Mouse (Mus musculus) kidney, embryonic 16.5 days (tissue): ENCODE measurements around the gene D430019H16Rik. TPM values are rescaled to one million over a fixed set of nuclear protein-coding genes. Genes with fewer than 3 reads are reported as not detected.
A peak's percentile ranks its signal among the peaks of the same experiment; 100 is the strongest.

Experiments
- ATAC-seq: fragments of 200-750 bp; cut with Nextera tagmentation; 2 replicates; pipeline ENCODE4 v1.8.0; 2017; ENCODE audit warnings: moderate TSS enrichment; ENCODE audit not compliant: low FRiP score, low TSS enrichment
- H3K27ac ChIP-seq: fragments of 300-500 bp; sonication (generic); 2 replicates; pipeline ENCODE4 v1.5.1; 2014; ENCODE audit warnings: low read length
- H3K27me3 ChIP-seq: fragments of 300-500 bp; sonication (generic); 2 replicates; pipeline ENCODE4 v1.6.1; 2014; ENCODE audit warnings: low read length, control low read depth, mixed read lengths; ENCODE audit not compliant: insufficient read depth
- H3K36me3 ChIP-seq: fragments of 300-500 bp; sonication (generic); 2 replicates; pipeline ENCODE4 v1.6.1; 2014; ENCODE audit warnings: low read length, control low read depth, mixed read lengths; ENCODE audit not compliant: insufficient read depth
- H3K4me1 ChIP-seq: fragments of 300-500 bp; sonication (generic); 2 replicates; pipeline ENCODE4 v1.6.1; 2014; ENCODE audit warnings: low read length, control low read depth, mixed read lengths; ENCODE audit not compliant: insufficient read depth
- H3K4me2 ChIP-seq: fragments of 300-500 bp; sonication (generic); replicated peaks from 2 replicates; pipeline ENCODE4 v1.6.1; 2014; ENCODE audit warnings: low read depth, low read length
- H3K4me3 ChIP-seq: fragments of 300-500 bp; sonication (generic); 2 replicates; pipeline ENCODE4 v1.5.1; 2014; ENCODE audit warnings: mild to moderate bottlenecking, low read length
- H3K9ac ChIP-seq: fragments of 300-500 bp; sonication (generic); replicated peaks from 2 replicates; pipeline ENCODE4 v1.6.1; 2014; ENCODE audit warnings: low read length
- H3K9me3 ChIP-seq: fragments of 300-500 bp; sonication (generic); 2 replicates; pipeline ENCODE4 v1.6.1; 2016; ENCODE audit warnings: low read length, control low read depth
- WGBS: fragments of 180-500 bp; shearing (Covaris S2); extraction: QIAGEN DNeasy Blood & Tissue Kit; methylation state at CpG from one replicate; pipeline ENCODE4 v1.1.7; 2014; 5-methylcytosine and 5-hydroxymethylcytosine counted together
- polyA plus RNA-seq: library from polyadenylated mRNA; unstranded; fragments of >200 nt; fragmentation: Nextera tagmentation; extraction: Ambion mirVana; gene quantifications from 2 replicates; pipeline ENCODE4 v1.2.1, GENCODE M21; 2015

The D430019H16Rik gene
- polyA plus RNA-seq, 1 experiment from 2014 or later = 1.4 TPM

DNA sequence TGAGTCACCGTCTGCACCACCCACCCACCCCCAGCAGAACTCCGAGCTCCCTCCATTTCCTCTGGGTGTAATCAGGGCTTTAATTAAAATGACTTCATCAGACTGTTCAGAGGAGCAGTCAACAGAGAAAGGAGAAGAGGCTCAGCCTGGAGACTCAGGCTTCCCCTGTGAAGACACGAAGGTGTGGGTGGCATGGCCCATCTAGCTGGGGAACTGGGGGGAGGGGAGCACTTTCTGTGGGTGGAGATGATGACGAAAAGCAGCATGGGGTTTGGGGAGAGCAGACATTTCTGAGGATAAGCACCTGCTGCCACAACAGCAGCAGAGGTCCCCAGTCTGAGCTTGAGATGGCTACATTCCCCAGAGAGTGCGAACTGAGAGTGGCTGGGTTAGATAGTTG lies 10.1 kb upstream of the D430019H16Rik start:
- no peak for ATAC-seq
- no peak overlapping the region for H3K27ac ChIP-seq
- H3K27me3 ChIP-seq = no peaks in the 10 kb centered on the region
- no peaks in the 10 kb centered on the region for H3K4me1 ChIP-seq
- H3K4me2 ChIP-seq = no peak overlapping the region
- H3K36me3 ChIP-seq = no peaks in the 10 kb centered on the region
- WGBS = 50% methylated on average over 5 of the region's 5 CpGs
- no peak overlapping the region for H3K9ac ChIP-seq
- no peak overlapping the region for H3K4me3 ChIP-seq
- no peaks in the 10 kb centered on the region for H3K9me3 ChIP-seq

DNA sequence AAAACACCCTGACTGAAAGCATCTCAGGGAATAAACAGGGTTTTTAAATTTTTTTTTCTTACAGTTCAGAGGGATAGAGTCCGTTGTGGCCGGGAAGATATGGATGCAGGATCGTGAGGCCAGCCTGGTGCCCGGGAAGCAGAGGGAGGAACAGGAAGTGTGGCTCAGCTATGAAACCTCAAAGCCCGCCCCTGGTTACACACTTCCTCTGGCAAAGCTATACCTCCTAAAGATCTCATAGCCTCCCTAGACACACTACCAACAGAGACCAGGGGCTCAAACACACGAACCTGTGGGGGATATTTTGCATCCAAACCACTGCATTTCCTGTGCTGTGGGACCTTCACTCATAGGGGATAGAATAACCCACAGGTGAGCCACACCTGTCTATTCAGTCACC lies 7.9 kb upstream of the D430019H16Rik start:
- H3K4me2 ChIP-seq = no peak overlapping the region
- no peaks in the 10 kb centered on the region for H3K27me3 ChIP-seq
- no peak overlapping the region for H3K27ac ChIP-seq
- H3K4me1 ChIP-seq = no peaks in the 10 kb centered on the region
- no peaks in the 10 kb centered on the region for H3K9me3 ChIP-seq
- WGBS = 71% methylated on average over 6 of the region's 6 CpGs
- H3K36me3 ChIP-seq = no peaks in the 10 kb centered on the region
- no peak overlapping the region for H3K9ac ChIP-seq
- no peak overlapping the region for H3K4me3 ChIP-seq
- no peak for ATAC-seq

DNA sequence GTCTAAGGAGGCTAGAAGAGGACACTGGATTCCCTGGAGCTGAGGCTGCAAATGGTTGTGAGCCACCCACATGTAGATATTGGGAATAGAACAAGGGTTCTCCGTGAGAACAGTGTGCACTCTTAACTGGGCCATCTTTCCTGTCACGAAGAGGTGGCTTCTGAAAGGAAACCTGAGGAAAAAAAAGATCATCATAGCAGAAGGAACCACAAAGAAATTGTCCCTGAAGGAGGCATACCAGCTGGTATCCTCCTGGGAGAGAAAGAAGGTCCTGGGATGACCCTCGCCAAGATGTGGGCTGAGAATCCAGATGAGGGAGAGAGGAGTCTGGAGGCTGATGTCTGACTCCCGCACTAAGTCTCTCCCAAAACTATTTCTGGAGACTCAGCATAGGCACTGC lies 4.4 kb upstream of the D430019H16Rik start:
- Histone ChIP-seq H3K27ac (no peak overlapping the region), H3K36me3 (no peaks in the 10 kb centered on the region), H3K4me2 (no peak overlapping the region), H3K4me3 (no peak overlapping the region), H3K9me3 (no peaks in the 10 kb centered on the region), H3K9ac (no peak overlapping the region), H3K27me3 (no peaks in the 10 kb centered on the region), H3K4me1 (no peaks in the 10 kb centered on the region; the same call in 1 of the 2 replicates)
- 85% methylated on average over 4 of the region's 4 CpGs for WGBS
- ATAC-seq = no peak

DNA sequence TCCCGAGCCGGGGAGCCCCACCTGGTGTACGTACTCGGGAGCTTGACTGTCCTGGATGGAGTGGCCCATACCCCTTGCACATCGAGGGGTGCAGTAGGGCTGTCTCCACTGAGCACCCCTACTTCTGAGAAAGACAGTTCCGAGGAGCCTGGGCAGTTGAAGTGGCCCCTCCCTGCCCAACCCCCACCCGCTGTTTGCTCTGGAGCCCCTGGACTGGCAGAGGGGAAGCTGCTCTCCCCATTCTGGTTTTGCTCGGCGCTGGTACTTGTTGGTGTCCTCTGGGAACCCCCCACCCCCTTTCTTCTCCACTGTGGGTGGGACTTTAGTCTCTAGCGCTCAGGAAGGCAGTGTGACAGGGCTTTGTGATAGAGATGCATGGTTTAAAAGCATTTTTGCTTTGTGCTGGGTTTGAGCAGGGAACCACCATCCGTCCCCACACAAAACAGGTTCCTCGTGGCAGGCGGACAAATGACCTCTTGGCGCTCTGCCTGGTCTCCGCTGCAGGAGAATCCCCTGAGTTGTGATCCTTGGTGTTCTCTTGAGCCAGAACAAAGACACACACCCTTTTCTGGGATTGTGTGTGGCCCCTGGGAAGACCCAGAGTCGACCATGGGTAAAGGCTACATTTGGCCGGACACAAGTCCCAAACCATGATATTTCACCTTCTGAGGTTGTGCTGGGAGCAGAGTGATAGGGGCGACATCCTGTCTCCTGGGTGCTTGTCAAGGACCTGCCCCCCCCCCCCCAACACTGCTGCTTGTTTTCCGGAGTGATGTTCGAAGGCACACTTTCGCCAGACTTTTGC lies 804 bp downstream of the D430019H16Rik start:
- Histone ChIP-seq H3K27ac (no peak overlapping the region), H3K4me2 (peak overlapping the region; percentile 84), H3K4me1 (peaks cover 10% of the 10 kb centered on the region), H3K36me3 (no peaks in the 10 kb centered on the region), H3K4me3 (peak overlapping the region; percentile 54), H3K9me3 (no peaks in the 10 kb centered on the region), H3K9ac (peak overlapping the region; percentile 68), H3K27me3 (no peaks in the 10 kb centered on the region)
- ATAC-seq = peak; percentile 56
- WGBS = 2% methylated on average over 21 of the region's 21 CpGs

DNA sequence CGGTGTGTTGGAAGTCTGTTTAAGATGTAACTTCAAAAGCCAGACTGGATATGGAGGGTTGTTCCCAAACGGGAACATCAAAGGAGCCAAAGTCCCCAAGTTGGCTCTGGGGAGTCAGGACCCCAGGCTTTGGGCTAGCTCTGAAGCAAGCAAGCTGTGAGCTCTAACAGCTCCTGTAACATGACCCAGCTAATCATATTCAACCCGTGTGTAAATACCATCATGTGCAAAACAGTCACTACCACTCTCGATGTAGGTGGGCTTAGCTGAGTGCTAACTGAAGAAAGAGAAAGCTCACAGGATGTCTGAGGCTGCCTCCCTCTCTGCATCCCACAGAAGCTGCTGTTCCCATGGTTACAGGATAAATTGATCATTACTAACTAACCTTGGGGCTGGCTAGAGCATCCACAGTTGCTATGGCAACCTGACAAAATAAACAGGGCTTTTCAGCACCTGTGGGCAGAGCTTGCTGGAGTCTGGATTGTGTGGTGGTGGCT lies 1.5 kb downstream of the D430019H16Rik start:
- no peaks in the 10 kb centered on the region for H3K27me3 ChIP-seq
- H3K4me3 ChIP-seq = peak overlapping the region; percentile 54
- ATAC-seq = no peak
- no peaks in the 10 kb centered on the region for H3K36me3 ChIP-seq
- H3K4me1 ChIP-seq = peaks cover 10% of the 10 kb centered on the region
- peak overlapping the region; percentile 84 for H3K4me2 ChIP-seq
- H3K9ac ChIP-seq = peak overlapping the region; percentile 68
- WGBS = 1% methylated on average over 4 of the region's 4 CpGs
- no peak overlapping the region for H3K27ac ChIP-seq
- no peaks in the 10 kb centered on the region for H3K9me3 ChIP-seq

DNA sequence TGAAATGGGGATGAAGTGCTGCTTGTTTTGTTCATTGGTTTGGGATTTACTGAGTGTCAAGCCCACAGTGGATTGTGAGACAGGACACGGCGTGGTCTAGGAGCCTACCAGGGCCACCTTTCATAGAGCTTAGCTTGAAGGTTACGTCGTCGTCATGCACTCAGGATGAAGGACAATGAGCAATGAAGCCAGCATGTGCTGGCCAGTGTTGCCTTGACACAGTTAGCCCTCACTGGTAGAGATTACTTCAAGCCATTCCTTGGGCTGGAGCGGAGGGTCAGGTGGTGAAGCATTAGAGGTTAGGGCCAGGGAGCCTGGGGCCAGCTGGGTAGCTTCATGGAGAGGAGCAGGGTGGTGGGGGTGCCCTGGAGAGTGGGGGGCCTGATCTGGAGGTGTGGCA lies 5.1 kb downstream of the D430019H16Rik start:
- Histone ChIP-seq H3K9me3 (no peaks in the 10 kb centered on the region), H3K27me3 (no peaks in the 10 kb centered on the region), H3K36me3 (no peaks in the 10 kb centered on the region), H3K27ac (no peak overlapping the region), H3K4me2 (no peak overlapping the region), H3K9ac (no peak overlapping the region), H3K4me3 (no peak overlapping the region), H3K4me1 (peaks cover 10% of the 10 kb centered on the region; the same call in 1 of the 2 replicates)
- no peak for ATAC-seq
- 94% methylated on average over 6 of the region's 6 CpGs for WGBS

DNA sequence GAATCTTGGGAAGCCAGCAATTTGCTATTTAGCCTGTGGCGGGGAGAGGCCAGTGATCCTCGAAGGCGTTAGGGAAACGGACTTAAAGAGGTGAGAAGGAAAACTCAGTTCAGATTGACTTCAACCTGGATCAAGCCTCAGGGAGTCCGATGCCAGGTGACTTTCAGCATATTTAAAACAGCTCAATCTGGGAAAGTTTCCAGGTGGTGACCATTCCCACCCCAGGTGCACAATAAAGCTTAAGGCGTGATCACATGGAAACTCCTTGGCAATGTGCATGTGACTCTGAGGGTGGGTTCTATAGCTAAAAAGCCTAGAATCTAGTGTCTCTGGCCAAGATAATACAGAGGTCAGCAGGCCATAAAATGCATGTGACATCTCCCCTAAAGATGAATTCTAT lies 7.4 kb downstream of the D430019H16Rik start:
- Histone ChIP-seq H3K27me3 (no peaks in the 10 kb centered on the region), H3K4me3 (no peak overlapping the region), H3K4me2 (no peak overlapping the region), H3K27ac (no peak overlapping the region), H3K4me1 (no peaks in the 10 kb centered on the region), H3K36me3 (no peaks in the 10 kb centered on the region), H3K9ac (no peak overlapping the region), H3K9me3 (no peaks in the 10 kb centered on the region)
- 63% methylated on average over 6 of the region's 6 CpGs for WGBS
- ATAC-seq = no peak

DNA sequence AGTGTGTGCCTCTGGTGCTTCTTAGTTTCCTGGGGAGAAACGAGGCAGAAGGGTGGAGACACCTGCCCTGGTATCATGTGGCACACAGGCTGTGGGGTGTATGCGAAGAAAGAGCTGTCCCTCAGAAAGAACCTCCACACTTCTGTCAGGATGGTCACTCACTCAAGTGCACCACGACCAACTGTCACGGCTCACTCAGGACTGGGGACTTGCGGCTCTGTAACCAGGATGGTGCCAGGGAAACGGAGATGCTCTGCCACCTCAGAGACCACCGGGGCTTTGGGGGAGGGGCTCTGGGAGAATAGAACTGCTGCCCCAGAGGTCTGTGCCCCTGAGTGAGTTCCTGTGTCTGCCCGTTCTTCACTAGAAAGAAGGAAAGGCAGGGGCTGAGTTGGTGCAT lies 15.4 kb downstream of the D430019H16Rik start:
- 55% methylated on average over 8 of the region's 8 CpGs for WGBS
- no peak overlapping the region for H3K4me3 ChIP-seq
- no peaks in the 10 kb centered on the region for H3K27me3 ChIP-seq
- H3K4me1 ChIP-seq = peaks cover 28% of the 10 kb centered on the region
- H3K36me3 ChIP-seq = no peaks in the 10 kb centered on the region
- H3K27ac ChIP-seq = no peak overlapping the region
- no peak overlapping the region for H3K4me2 ChIP-seq
- H3K9ac ChIP-seq = no peak overlapping the region
- no peaks in the 10 kb centered on the region for H3K9me3 ChIP-seq
- peak; percentile 8; the same call in 1 of the 2 replicates for ATAC-seq

DNA sequence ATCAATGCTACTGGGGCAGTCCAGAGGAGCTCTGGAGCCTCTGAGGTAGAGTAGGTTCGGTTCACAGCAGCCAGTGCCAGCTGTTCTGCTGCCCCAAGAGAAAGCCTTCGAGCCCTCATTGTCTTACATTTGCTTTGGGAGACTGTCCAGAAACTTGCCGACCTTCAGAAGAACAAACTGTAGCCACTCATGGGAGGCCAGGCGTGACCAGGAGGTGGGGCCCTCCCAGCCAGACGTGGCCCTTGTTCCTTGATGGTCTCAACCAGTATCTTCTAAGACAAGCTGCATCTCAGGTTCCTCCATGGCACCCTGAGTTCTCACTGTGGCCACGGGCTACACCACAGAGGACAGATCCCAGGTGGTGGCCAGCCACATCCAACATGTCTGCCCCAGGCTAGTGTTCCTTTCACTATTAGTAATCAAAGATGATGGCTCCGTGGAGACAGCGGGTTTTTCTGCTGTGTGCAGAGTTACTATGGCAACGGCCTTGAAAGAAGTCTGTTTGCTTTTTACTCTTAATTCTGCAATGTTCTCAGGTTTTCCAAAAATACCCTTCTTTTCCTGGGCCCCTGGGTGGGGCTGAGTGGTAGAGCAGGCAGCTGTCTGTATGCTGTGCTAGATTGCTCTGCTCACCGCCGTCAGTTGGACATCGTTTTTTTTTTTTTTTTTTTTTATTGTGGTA lies 21.7 kb downstream of the D430019H16Rik start:
- WGBS = 49% methylated on average over 12 of the region's 12 CpGs
- Histone ChIP-seq H3K36me3 (no peaks in the 10 kb centered on the region), H3K9me3 (no peaks in the 10 kb centered on the region), H3K27me3 (no peaks in the 10 kb centered on the region), H3K4me3 (no peak overlapping the region), H3K9ac (no peak overlapping the region), H3K4me2 (no peak overlapping the region), H3K4me1 (no peaks in the 10 kb centered on the region), H3K27ac (no peak overlapping the region)
- ATAC-seq = peak; percentile 25; the same call in 1 of the 2 replicates

DNA sequence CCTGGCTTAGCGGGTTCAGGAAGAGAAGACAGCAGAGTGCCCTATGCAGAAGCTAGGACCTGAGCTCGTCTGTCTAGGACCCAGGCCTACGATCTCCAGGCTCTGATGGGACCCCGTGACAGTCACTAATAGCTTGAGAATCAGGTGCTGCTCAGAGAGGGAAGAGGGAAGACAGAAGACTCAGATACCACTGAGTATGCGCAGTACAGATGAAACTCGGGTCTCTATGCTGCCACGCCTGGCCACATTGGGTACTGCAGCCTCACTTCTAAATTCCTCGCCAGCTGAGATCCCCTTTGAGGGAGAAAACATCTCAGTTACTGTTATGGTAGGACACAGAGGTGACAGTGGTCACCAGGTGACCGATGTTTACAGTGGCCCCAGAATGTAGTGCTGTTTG lies 22.8 kb downstream of the D430019H16Rik start:
- no peak overlapping the region for H3K4me3 ChIP-seq
- H3K36me3 ChIP-seq = no peaks in the 10 kb centered on the region
- no peaks in the 10 kb centered on the region for H3K4me1 ChIP-seq
- no peak overlapping the region for H3K27ac ChIP-seq
- no peak overlapping the region for H3K9ac ChIP-seq
- 45% methylated on average over 9 of the region's 9 CpGs for WGBS
- H3K9me3 ChIP-seq = no peaks in the 10 kb centered on the region
- ATAC-seq = 0 out of 2 replicates have a peak, but pooled peaks have one; percentile 33
- no peaks in the 10 kb centered on the region for H3K27me3 ChIP-seq
- no peak overlapping the region for H3K4me2 ChIP-seq
